Mouse (Mus musculus): ENCODE results near the gene Slc15a2. TPM values are rescaled to one million over a fixed set of nuclear protein-coding genes. Genes with fewer than 3 reads are reported as not detected.

Slc15a2 gene
- polyA plus RNA-seq, 1 experiment from 2014 or later = 3.7 TPM

- no peak for DNase-seq (ENCODE audit: low spot score)
- ATAC-seq (ENCODE audit: insufficient read depth, low FRiP score, low TSS enrichment) = no peak
- WGBS = 78% methylated on average over 6 of the region's 6 CpGs
Measured at GRCm38 (mm10) chr16:36775658-36776057, 9.1 kb downstream of the Slc15a2 start.

GRCm38 (mm10) chr16:36772996-36773395 lies 11.8 kb downstream of the Slc15a2 start:
- Histone ChIP-seq H3K9me3 (ENCODE audit: control insufficient read depth, low read length) (no peaks in the 10 kb centered on the region), H3K4me3 (ENCODE audit: low read depth, low read length) (no peak overlapping the region), H3K36me3 (ENCODE audit: control insufficient read depth, insufficient read depth, low read length) (no peaks in the 10 kb centered on the region), H3K27me3 (ENCODE audit: control insufficient read depth, insufficient read depth, low read length) (no peaks in the 10 kb centered on the region), H3K9ac (ENCODE audit: low read length) (no peak overlapping the region), H3K27ac (ENCODE audit: low read depth, low read length) (no peak overlapping the region), H3K4me1 (ENCODE audit: control insufficient read depth, insufficient read depth, low read length) (no peaks in the 10 kb centered on the region), H3K4me2 (ENCODE audit: low read depth) (no peak overlapping the region)
- 94% methylated on average over 5 of the region's 5 CpGs for WGBS
- DNase-seq (ENCODE audit: low spot score) (no peak), ATAC-seq (ENCODE audit: insufficient read depth, low FRiP score, low TSS enrichment) (no peak)

More at GRCm38 (mm10) chr16:36775658-36776057, 9.1 kb downstream of the Slc15a2 start:
- no peaks in the 10 kb centered on the region for H3K9me3 ChIP-seq (ENCODE audit: control insufficient read depth, low read length)
- H3K27me3 ChIP-seq (ENCODE audit: control insufficient read depth, insufficient read depth, low read length) = no peaks in the 10 kb centered on the region
- H3K27ac ChIP-seq (ENCODE audit: low read depth, low read length) = no peak overlapping the region
- no peak overlapping the region for H3K9ac ChIP-seq (ENCODE audit: low read length)
- H3K36me3 ChIP-seq (ENCODE audit: control insufficient read depth, insufficient read depth, low read length) = no peaks in the 10 kb centered on the region
- no peaks in the 10 kb centered on the region for H3K4me1 ChIP-seq (ENCODE audit: control insufficient read depth, insufficient read depth, low read length)
- H3K4me2 ChIP-seq (ENCODE audit: low read depth) = no peak overlapping the region
- H3K4me3 ChIP-seq (ENCODE audit: low read depth, low read length) = no peak overlapping the region

- no peaks in the 10 kb centered on the region for H3K27me3 ChIP-seq (ENCODE audit: control insufficient read depth, insufficient read depth, low read length)
- 92% methylated on average over 3 of the region's 3 CpGs for WGBS
- ATAC-seq (ENCODE audit: insufficient read depth, low FRiP score, low TSS enrichment) = no peak
Measured at GRCm38 (mm10) chr16:36771703-36772102, 13.1 kb downstream of the Slc15a2 start.

GRCm38 (mm10) chr16:36771244-36771643 lies 13.5 kb downstream of the Slc15a2 start:
- DNase-seq (ENCODE audit: low spot score) (no peak), ATAC-seq (ENCODE audit: insufficient read depth, low FRiP score, low TSS enrichment) (no peak)
- Histone ChIP-seq H3K27ac (ENCODE audit: low read depth, low read length) (no peak overlapping the region), H3K4me2 (ENCODE audit: low read depth) (no peak overlapping the region), H3K4me1 (ENCODE audit: control insufficient read depth, insufficient read depth, low read length) (no peaks in the 10 kb centered on the region), H3K9me3 (ENCODE audit: control insufficient read depth, low read length) (no peaks in the 10 kb centered on the region), H3K4me3 (ENCODE audit: low read depth, low read length) (no peak overlapping the region), H3K36me3 (ENCODE audit: control insufficient read depth, insufficient read depth, low read length) (no peaks in the 10 kb centered on the region), H3K27me3 (ENCODE audit: control insufficient read depth, insufficient read depth, low read length) (no peaks in the 10 kb centered on the region), H3K9ac (ENCODE audit: low read length) (no peak overlapping the region)
- 93% methylated on average over 2 of the region's 2 CpGs for WGBS

More at GRCm38 (mm10) chr16:36771703-36772102, 13.1 kb downstream of the Slc15a2 start:
- Histone ChIP-seq H3K36me3 (ENCODE audit: control insufficient read depth, insufficient read depth, low read length) (no peaks in the 10 kb centered on the region), H3K27ac (ENCODE audit: low read depth, low read length) (no peak overlapping the region), H3K4me1 (ENCODE audit: control insufficient read depth, insufficient read depth, low read length) (no peaks in the 10 kb centered on the region), H3K4me3 (ENCODE audit: low read depth, low read length) (no peak overlapping the region), H3K9me3 (ENCODE audit: control insufficient read depth, low read length) (no peaks in the 10 kb centered on the region), H3K4me2 (ENCODE audit: low read depth) (no peak overlapping the region), H3K9ac (ENCODE audit: low read length) (no peak overlapping the region)
- no peak for DNase-seq (ENCODE audit: low spot score)

GRCm38 (mm10) chr16:36770830-36771229 lies 13.9 kb downstream of the Slc15a2 start:
- DNase-seq (ENCODE audit: low spot score) = no peak
- Histone ChIP-seq H3K36me3 (ENCODE audit: control insufficient read depth, insufficient read depth, low read length) (no peaks in the 10 kb centered on the region), H3K4me3 (ENCODE audit: low read depth, low read length) (no peak overlapping the region), H3K9me3 (ENCODE audit: control insufficient read depth, low read length) (no peaks in the 10 kb centered on the region), H3K27ac (ENCODE audit: low read depth, low read length) (no peak overlapping the region), H3K9ac (ENCODE audit: low read length) (no peak overlapping the region), H3K27me3 (ENCODE audit: control insufficient read depth, insufficient read depth, low read length) (no peaks in the 10 kb centered on the region), H3K4me1 (ENCODE audit: control insufficient read depth, insufficient read depth, low read length) (no peaks in the 10 kb centered on the region), H3K4me2 (ENCODE audit: low read depth) (no peak overlapping the region)
- WGBS = 71% methylated on average over 4 of the region's 4 CpGs
- ATAC-seq (ENCODE audit: insufficient read depth, low FRiP score, low TSS enrichment) = no peak

GRCm38 (mm10) chr16:36770191-36770771 lies 14.5 kb downstream of the Slc15a2 start:
- no peak overlapping the region for H3K4me3 ChIP-seq (ENCODE audit: low read depth, low read length)
- H3K27me3 ChIP-seq (ENCODE audit: control insufficient read depth, insufficient read depth, low read length) = no peaks in the 10 kb centered on the region
- 82% methylated on average over 8 of the region's 13 CpGs for WGBS
- H3K36me3 ChIP-seq (ENCODE audit: control insufficient read depth, insufficient read depth, low read length) = no peaks in the 10 kb centered on the region
- H3K4me1 ChIP-seq (ENCODE audit: control insufficient read depth, insufficient read depth, low read length) = no peaks in the 10 kb centered on the region
- ATAC-seq (ENCODE audit: insufficient read depth, low FRiP score, low TSS enrichment) = no peak
- no peak overlapping the region for H3K9ac ChIP-seq (ENCODE audit: low read length)
- no peak overlapping the region for H3K4me2 ChIP-seq (ENCODE audit: low read depth)
- H3K27ac ChIP-seq (ENCODE audit: low read depth, low read length) = no peak overlapping the region
- DNase-seq (ENCODE audit: low spot score) = no peak
- no peaks in the 10 kb centered on the region for H3K9me3 ChIP-seq (ENCODE audit: control insufficient read depth, low read length)

- H3K4me1 ChIP-seq (ENCODE audit: control insufficient read depth, insufficient read depth, low read length) = no peaks in the 10 kb centered on the region
- H3K36me3 ChIP-seq (ENCODE audit: control insufficient read depth, insufficient read depth, low read length) = no peaks in the 10 kb centered on the region
- no peak overlapping the region for H3K4me2 ChIP-seq (ENCODE audit: low read depth)
- WGBS = 91% methylated on average over 3 of the region's 3 CpGs
- ATAC-seq (ENCODE audit: insufficient read depth, low FRiP score, low TSS enrichment) (no peak), DNase-seq (ENCODE audit: low spot score) (no peak)
- no peak overlapping the region for H3K9ac ChIP-seq (ENCODE audit: low read length)
- H3K27me3 ChIP-seq (ENCODE audit: control insufficient read depth, insufficient read depth, low read length) = no peaks in the 10 kb centered on the region
- H3K4me3 ChIP-seq (ENCODE audit: low read depth, low read length) = no peak overlapping the region
- H3K9me3 ChIP-seq (ENCODE audit: control insufficient read depth, low read length) = no peaks in the 10 kb centered on the region
- H3K27ac ChIP-seq (ENCODE audit: low read depth, low read length) = no peak overlapping the region
Measured at GRCm38 (mm10) chr16:36751979-36752378, 32.8 kb downstream of the Slc15a2 start.

GRCm38 (mm10) chr16:36747767-36748166 lies 37.0 kb downstream of the Slc15a2 start:
- DNase-seq (ENCODE audit: low spot score) (no peak), ATAC-seq (ENCODE audit: insufficient read depth, low FRiP score, low TSS enrichment) (no peak)
- Histone ChIP-seq H3K36me3 (ENCODE audit: control insufficient read depth, insufficient read depth, low read length) (no peaks in the 10 kb centered on the region), H3K27me3 (ENCODE audit: control insufficient read depth, insufficient read depth, low read length) (no peaks in the 10 kb centered on the region), H3K9me3 (ENCODE audit: control insufficient read depth, low read length) (no peaks in the 10 kb centered on the region), H3K4me1 (ENCODE audit: control insufficient read depth, insufficient read depth, low read length) (no peaks in the 10 kb centered on the region), H3K4me3 (ENCODE audit: low read depth, low read length) (no peak overlapping the region), H3K27ac (ENCODE audit: low read depth, low read length) (no peak overlapping the region), H3K9ac (ENCODE audit: low read length) (no peak overlapping the region), H3K4me2 (ENCODE audit: low read depth) (no peak overlapping the region)
- 75% methylated on average over 2 of the region's 2 CpGs for WGBS

- Histone ChIP-seq H3K4me2 (ENCODE audit: low read depth) (no peak overlapping the region), H3K36me3 (ENCODE audit: control insufficient read depth, insufficient read depth, low read length) (no peaks in the 10 kb centered on the region), H3K27ac (ENCODE audit: low read depth, low read length) (no peak overlapping the region), H3K9ac (ENCODE audit: low read length) (no peak overlapping the region), H3K4me3 (ENCODE audit: low read depth, low read length) (no peak overlapping the region), H3K27me3 (ENCODE audit: control insufficient read depth, insufficient read depth, low read length) (no peaks in the 10 kb centered on the region), H3K9me3 (ENCODE audit: control insufficient read depth, low read length) (no peaks in the 10 kb centered on the region), H3K4me1 (ENCODE audit: control insufficient read depth, insufficient read depth, low read length) (no peaks in the 10 kb centered on the region)
- no peak for DNase-seq (ENCODE audit: low spot score)
- no peak for ATAC-seq (ENCODE audit: insufficient read depth, low FRiP score, low TSS enrichment)
- WGBS = 83% methylated on average over 4 of the region's 4 CpGs
Measured at GRCm38 (mm10) chr16:36747068-36747467, 37.7 kb downstream of the Slc15a2 start.
